In genomic region chr4:101664160-101664750, GRCm38 (mm10) we compare ENCODE assay signal across 10 mouse cellular contexts. TPM values are rescaled to one million over a fixed set of nuclear protein-coding genes. Genes with fewer than 3 reads are reported as not detected.
DNase-seq lines count a peak whose midpoint lies in the region; ATAC-seq and TF ChIP-seq lines count a peak whose summit lies in the region.
"Had no signal": no experiment of that assay in that cellular context is flagged by ENCODE, and none has a peak within 500 bp of the region (broad histone marks: within the 10 kb centered on the region; RNA-seq: fewer than 3 reads in every experiment).

No protein-coding gene starts in this region.

- peaks cover 4% of the 10 kb centered on the region; the same call in 1 of the 2 replicates for H3K36me3 ChIP-seq in forebrain, embryonic 11.5 days (ENCODE audit: control insufficient read depth, insufficient read depth, low read length)
- H3K36me3 ChIP-seq in forebrain, embryonic 15.5 days: peaks cover 22% of the 10 kb centered on the region
- H3K36me3 ChIP-seq in liver, adult 2 months (ENCODE audit: control insufficient read depth, insufficient read depth, low read length): peaks cover 3% of the 10 kb centered on the region; the same call in 1 of the 2 replicates

- H3K9ac ChIP-seq in forebrain, embryonic 11.5 days (ENCODE audit: low read length): no peak overlapping the region
- H3K9ac ChIP-seq in forebrain, embryonic 15.5 days (replicated peaks): no peak overlapping the region
- H3K9ac ChIP-seq in liver, adult 2 months (ENCODE audit: low read depth, low read length): no peak overlapping the region
- H3K9ac ChIP-seq: heart, embryonic 13.5 days had no signal

- peak; percentile 65; the same call in 1 of the 2 replicates for ATAC-seq in forebrain, embryonic 11.5 days (replicated peaks; ENCODE audit: low FRiP score)
- ATAC-seq in forebrain, embryonic 15.5 days (replicated peaks): no peak

- no peak overlapping the region for H3K27ac ChIP-seq in forebrain, embryonic 11.5 days (ENCODE audit: low read depth, low read length)
- no peak overlapping the region for H3K27ac ChIP-seq in forebrain, embryonic 15.5 days (replicated peaks)
- H3K27ac ChIP-seq in cortical plate, adult 2 months (ENCODE audit: insufficient read depth, low read length): no peak overlapping the region
- no peak overlapping the region for H3K27ac ChIP-seq in liver, adult 2 months (replicated peaks; ENCODE audit: insufficient read depth, low read depth, low read length)
- H3K27ac ChIP-seq: heart, embryonic 13.5 days had no signal

- H3K79me2 ChIP-seq in liver, adult 2 months (ENCODE audit: control insufficient read depth, insufficient read depth, low read length): no peaks in the 10 kb centered on the region

- H3K4me3 ChIP-seq in forebrain, embryonic 11.5 days (ENCODE audit: low read depth, low read length): no peak overlapping the region
- H3K4me3 ChIP-seq in forebrain, embryonic 15.5 days: no peak overlapping the region
- no peak overlapping the region for H3K4me3 ChIP-seq in cortical plate, adult 2 months (ENCODE audit: insufficient read depth, low read length)
- no peak overlapping the region for H3K4me3 ChIP-seq in liver, adult 2 months (ENCODE audit: insufficient read depth, low read depth, low read length)
- H3K4me3 ChIP-seq: heart, embryonic 13.5 days; megakaryocyte, embryonic 14.5 days had no signal

- WGBS in forebrain, embryonic 11.5 days: 70% methylated on average over 9 of the region's 9 CpGs
- 67% methylated on average over 9 of the region's 9 CpGs for WGBS in forebrain, embryonic 15.5 days
- 84% methylated on average over 9 of the region's 9 CpGs for WGBS in liver, adult 2 months

- TF ChIP-seq POLR2A in cortical plate, adult 2 months (IDR thresholded peaks at IDR 0.05; ENCODE audit: extremely low read depth, insufficient read depth, low read length): no peak
- TF ChIP-seq POLR2A in liver, adult 2 months (IDR thresholded peaks at IDR 0.05; ENCODE audit: extremely low read depth, insufficient read depth, low read length): no peak

- no peak overlapping the region for H3K4me2 ChIP-seq in forebrain, embryonic 11.5 days (ENCODE audit: low read depth, low read length, severe bottlenecking)
- no peak overlapping the region for H3K4me2 ChIP-seq in forebrain, embryonic 15.5 days (replicated peaks)
- H3K4me2 ChIP-seq: heart, embryonic 13.5 days had no signal

- H3K4me1 ChIP-seq in forebrain, embryonic 11.5 days (replicated peaks; ENCODE audit: control insufficient read depth, insufficient read depth, low read length): no peaks in the 10 kb centered on the region
- 0 out of 2 replicates have a peak, but pooled peaks cover 3% of the 10 kb centered on the region for H3K4me1 ChIP-seq in forebrain, embryonic 15.5 days
- no peaks in the 10 kb centered on the region for H3K4me1 ChIP-seq in cortical plate, adult 2 months (ENCODE audit: control insufficient read depth, insufficient read depth, low read length)
- H3K4me1 ChIP-seq in liver, adult 2 months (ENCODE audit: control insufficient read depth, insufficient read depth, low read length): peaks cover 1% of the 10 kb centered on the region; the same call in 1 of the 2 replicates
- H3K4me1 ChIP-seq: megakaryocyte, embryonic 14.5 days had no signal

- H3K9me3 ChIP-seq in forebrain, embryonic 11.5 days (ENCODE audit: control insufficient read depth, low read length): peaks cover 4% of the 10 kb centered on the region; the same call in 1 of the 2 replicates
- H3K9me3 ChIP-seq in forebrain, embryonic 15.5 days: no peaks in the 10 kb centered on the region

- intact Hi-C loops in left cerebral cortex, postnatal 25 days (cut with DNase I): loop anchor here (10.0 kb wide), 1 partner anchor 991 kb away; no protein-coding TSS in a partner anchor

- DNase-seq in forebrain, embryonic 11.5 days (ENCODE audit: low spot score): peak; percentile 75
- peak; percentile 38 to 44 for DNase-seq in left cerebral cortex, postnatal 25 days (ENCODE audit: low spot score in 2 of 2)
- DNase-seq in left cerebral cortex, adult 8-10 months (ENCODE audit: low spot score in 2 of 2): no peak
- peak; percentile 33 for DNase-seq in adrenal gland, adult 2 months
- DNase-seq in liver, adult 2 months (ENCODE audit: extremely low read depth, low read depth, low spot score): no peak
- peak; percentile 21 for DNase-seq in retina, postnatal 7 days (ENCODE audit: low read depth, low spot score)

- no peaks in the 10 kb centered on the region for H3K27me3 ChIP-seq in forebrain, embryonic 11.5 days (ENCODE audit: control insufficient read depth, insufficient read depth, low read length)
- H3K27me3 ChIP-seq in forebrain, embryonic 15.5 days: no peaks in the 10 kb centered on the region
- H3K27me3 ChIP-seq in liver, adult 2 months (ENCODE audit: control insufficient read depth, insufficient read depth, low read length): no peaks in the 10 kb centered on the region
- H3K27me3 ChIP-seq: heart, embryonic 13.5 days; megakaryocyte, embryonic 14.5 days had no signal

- peak; percentile 36 for TF ChIP-seq CTCF in cortical plate, adult 2 months (IDR thresholded peaks at IDR 0.05; ENCODE audit: extremely low read depth, insufficient read depth, low read length)
- TF ChIP-seq CTCF in liver, adult 2 months (IDR thresholded peaks at IDR 0.05; ENCODE audit: low read depth, low read length): peak; percentile 26; the same call in 1 of the 2 replicates

RNA-seq across cellular contexts. Expression of gene Leprot, which starts 16.7 kb away (rescaled TPM):
- polyA plus RNA-seq in forebrain, embryonic 11.5 days (2014; fragmentation: Nextera tagmentation; extraction: Ambion mirVana): 60.2 and 65.6 TPM in 2 replicates
- 88.7 and 91.6 TPM in 2 replicates for polyA plus RNA-seq in forebrain, embryonic 15.5 days (2015; fragmentation: Nextera tagmentation; extraction: Ambion mirVana)
- 10 to 100 TPM; 26.4 to 27.8 TPM for total RNA-seq in left cerebral cortex, postnatal 25 days (2021)
- 10 to 100 TPM; 26.1 to 28.0 (median 27.1) TPM for total RNA-seq in left cerebral cortex, adult 8-10 months (2022)
- total RNA-seq in adrenal gland, adult 2 months (2021): 10 to 100 TPM; 56.2 to 59.5 TPM
- 25.9 and 51.4 TPM in 2 replicates for polyA plus RNA-seq in adrenal gland, adult 2 months (2012; rRNA removed)
- 41.2 and 43.1 TPM in 2 replicates for polyA plus RNA-seq in cortical plate, adult 2 months (2012; rRNA removed)
- total RNA-seq in liver, adult 2 months (2014; rRNA removed): 16.8 and 17.2 TPM in 2 replicates
- polyA plus RNA-seq in liver, adult 2 months (2012; rRNA removed): 15.0 and 18.7 TPM in 2 replicates

RNA-seq across cellular contexts. Expression of gene Lepr, which starts 52.9 kb away (rescaled TPM):
- 1.3 and 1.5 TPM in 2 replicates for polyA plus RNA-seq in forebrain, embryonic 11.5 days (2014; fragmentation: Nextera tagmentation; extraction: Ambion mirVana)
- polyA plus RNA-seq in forebrain, embryonic 15.5 days (2015; fragmentation: Nextera tagmentation; extraction: Ambion mirVana): 2.2 and 2.7 TPM in 2 replicates
- 1 to 10 TPM; 3.7 to 3.8 TPM for total RNA-seq in left cerebral cortex, postnatal 25 days (2021)
- 1 to 10 TPM; 3.3 to 5.6 (median 4.4) TPM for total RNA-seq in left cerebral cortex, adult 8-10 months (2022)
- total RNA-seq in adrenal gland, adult 2 months (2021): 10 to 100 TPM; 10.3 to 10.9 TPM
- 0.65 and 1.5 TPM in 2 replicates for polyA plus RNA-seq in adrenal gland, adult 2 months (2012; rRNA removed)
- polyA plus RNA-seq in cortical plate, adult 2 months (2012; rRNA removed): 1.8 and 2.3 TPM in 2 replicates
- total RNA-seq in liver, adult 2 months (2014; rRNA removed): 17.1 and 24.6 TPM in 2 replicates
- 0.36 and 0.89 TPM in 2 replicates for polyA plus RNA-seq in liver, adult 2 months (2012; rRNA removed)

Comparison
In these comparisons a context has a peak if more than half of its experiments do, and no peak if none do; other contexts are left out.
1. DNase-seq: peak in forebrain, embryonic 11.5 days (single experiment), left cerebral cortex, postnatal 25 days (2 of 2), adrenal gland, adult 2 months (single experiment) and retina, postnatal 7 days (single experiment); none in left cerebral cortex, adult 8-10 months (0 of 2) and liver, adult 2 months (single experiment).